Mouse (Mus musculus) lung, embryonic 16.5 days (tissue): ENCODE data around the gene Olfr1406. TPM values are rescaled to one million over a fixed set of nuclear protein-coding genes. Genes with fewer than 3 reads are reported as not detected.
"Not testable (repeated sequence)": the region's sequence is repeated elsewhere in the genome, so short reads cannot be mapped to it uniquely, and the experiment has no call there.

Experiments used
- ATAC-seq: fragments of 200-750 bp; cut with Nextera tagmentation; 2 replicates; pipeline ENCODE4 v1.8.0; 2017; ENCODE audit warnings: low read depth, mild to moderate bottlenecking, moderate library complexity
- H3K27ac ChIP-seq: fragments of 300-500 bp; sonication (generic); 2 replicates; pipeline ENCODE4 v1.5.1; 2014; ENCODE audit warnings: mild to moderate bottlenecking, control low read depth, low read length
- H3K27me3 ChIP-seq: fragments of 300-500 bp; sonication (generic); 2 replicates; pipeline ENCODE4 v1.6.1; 2014; ENCODE audit warnings: low read depth, low read length, mixed read lengths; ENCODE audit not compliant: control insufficient read depth, insufficient read depth
- H3K36me3 ChIP-seq: fragments of 300-500 bp; sonication (generic); 2 replicates; pipeline ENCODE4 v1.6.1; 2014; ENCODE audit warnings: low read length; ENCODE audit not compliant: control insufficient read depth, insufficient read depth
- H3K4me1 ChIP-seq: fragments of 300-500 bp; sonication (generic); replicated peaks from 2 replicates; pipeline ENCODE4 v1.6.1; 2014; ENCODE audit warnings: low read length, mixed read lengths; ENCODE audit not compliant: control insufficient read depth, insufficient read depth
- H3K4me2 ChIP-seq: fragments of 300-500 bp; sonication (generic); 2 replicates; pipeline ENCODE4 v1.6.1; 2014; ENCODE audit warnings: low read depth, low read length, control low read depth
- H3K4me3 ChIP-seq: fragments of 300-500 bp; sonication (generic); 2 replicates; pipeline ENCODE4 v1.5.1; 2014; ENCODE audit warnings: mild to moderate bottlenecking, low read length, control low read depth
- H3K9ac ChIP-seq: fragments of 300-500 bp; sonication (generic); 2 replicates; pipeline ENCODE4 v1.6.1; 2014; ENCODE audit warnings: low read length, control low read depth
- H3K9me3 ChIP-seq: fragments of 300-500 bp; sonication (generic); 2 replicates; pipeline ENCODE4 v1.6.1; 2016; ENCODE audit warnings: low read length; ENCODE audit not compliant: control insufficient read depth
- whole genome bisulfite sequencing: fragments of 180-500 bp; shearing (Covaris S2); extraction: QIAGEN DNeasy Blood & Tissue Kit; methylation state at CpG from one replicate; pipeline ENCODE4 v1.1.7; 2014; 5-methylcytosine and 5-hydroxymethylcytosine counted together
- polyA plus RNA-seq: library from polyadenylated mRNA; unstranded; fragments of >200 nt; fragmentation: Nextera tagmentation; extraction: Ambion mirVana; gene quantifications from 2 replicates; pipeline ENCODE4 v1.2.1, GENCODE M21; 2015

Gene Olfr1406
- polyA plus RNA-seq: not detected in 2 replicates

DNA sequence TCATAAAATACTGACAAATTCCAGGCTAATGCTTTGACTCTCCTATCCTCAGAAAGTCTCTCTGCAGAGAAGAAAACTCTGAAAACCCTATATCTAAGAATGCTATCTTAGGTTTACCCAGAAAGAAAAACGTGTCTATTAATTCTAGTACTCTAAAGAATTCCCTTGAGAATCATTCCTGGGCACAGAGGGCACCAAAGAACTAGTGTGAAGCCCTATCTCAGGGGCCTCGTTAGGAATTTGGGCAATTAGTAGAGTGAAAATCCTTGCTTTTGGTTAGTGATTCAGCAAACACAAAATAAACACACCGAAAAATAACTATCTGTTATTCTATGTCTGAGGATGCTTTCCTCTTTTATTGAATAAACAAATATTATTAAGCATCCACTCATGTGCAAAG lies at the start of gene Olfr1406:
TSS of gene Olfr1406 (minus strand) at position 101 of the 400 bp plus-strand sequence.
- no peak within 1 kb of the TSS for H3K4me3 ChIP-seq
- WGBS: 59% methylated on average over 3 of the region's 3 CpGs

DNA sequence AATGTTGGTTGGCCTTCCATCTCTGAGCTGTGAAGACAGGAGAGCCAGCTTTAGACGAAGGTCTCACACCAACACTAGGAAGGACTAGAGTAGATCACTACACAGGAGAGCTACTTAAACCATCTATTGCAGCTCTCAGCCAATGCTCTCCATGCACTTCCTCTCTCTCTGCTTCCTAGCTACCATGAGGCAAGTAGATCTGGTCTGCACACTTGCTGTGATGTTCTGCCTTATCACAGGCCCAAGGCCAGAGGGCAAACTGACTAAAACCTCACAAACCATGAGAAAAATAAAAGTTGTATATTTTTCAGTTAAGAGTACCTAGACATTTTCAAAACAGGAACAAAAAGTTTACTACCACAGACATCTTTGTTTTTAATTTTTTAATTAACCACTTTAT lies 46.6 kb upstream of the Olfr1406 start:
- H3K4me3 ChIP-seq, H3K27ac ChIP-seq, H3K36me3 ChIP-seq, H3K27me3 ChIP-seq, H3K4me1 ChIP-seq, H3K9ac ChIP-seq, ATAC-seq, H3K9me3 ChIP-seq, H3K4me2 ChIP-seq: not testable (repeated sequence)
- WGBS: 73% methylated on average over 1 of the region's 1 CpGs

More for the DNA sequence above, at the start of gene Olfr1406:
- Histone ChIP-seq H3K4me2 (no peak within 1 kb of the TSS), H3K36me3 (no peaks in the 10 kb centered on the region), H3K27ac (no peak within 1 kb of the TSS), H3K9me3 (no peaks in the 10 kb centered on the region), H3K27me3 (no peaks in the 10 kb centered on the region), H3K9ac (no peak within 1 kb of the TSS), H3K4me1 (no peaks in the 10 kb centered on the region)
- ATAC-seq: no peak

DNA sequence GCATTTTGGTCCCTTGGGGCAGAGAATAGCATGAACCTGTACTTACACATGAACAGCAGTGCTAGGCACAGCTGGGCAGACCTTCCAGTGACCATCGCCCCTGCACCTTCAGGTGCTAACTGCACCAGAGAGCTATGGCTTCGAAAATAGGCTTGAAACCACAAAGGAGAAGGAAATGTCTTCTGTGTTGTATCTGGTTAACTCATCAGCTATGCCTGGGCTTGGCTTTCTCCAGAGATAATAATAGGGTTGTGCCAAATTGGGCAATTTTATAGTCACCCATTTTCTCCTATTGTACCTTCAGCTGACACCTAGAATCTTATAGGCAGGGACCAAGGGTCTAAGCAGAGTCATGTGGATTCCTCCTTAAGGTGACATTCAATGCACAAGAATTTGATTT lies 36.6 kb upstream of the Olfr1406 start, which contains the start of gene Fcer1a:
TSS of gene Fcer1a (minus strand) at position 134 of the 400 bp plus-strand sequence.
- Histone ChIP-seq H3K4me2 (no peak within 1 kb of the TSS), H3K27ac (no peak within 1 kb of the TSS), H3K4me1 (no peaks in the 10 kb centered on the region), H3K36me3 (no peaks in the 10 kb centered on the region), H3K4me3 (no peak within 1 kb of the TSS), H3K9me3 (no peaks in the 10 kb centered on the region), H3K27me3 (no peaks in the 10 kb centered on the region), H3K9ac (no peak within 1 kb of the TSS)
- no peak for ATAC-seq
- WGBS: 64% methylated on average over 2 of the region's 2 CpGs

GRCm38 (mm10) chr1:173216481-173216880 lies 26.0 kb upstream of the Olfr1406 start:
- no peak overlapping the region for H3K27ac ChIP-seq
- no peak overlapping the region for H3K4me3 ChIP-seq
- ATAC-seq: no peak
- no peaks in the 10 kb centered on the region for H3K36me3 ChIP-seq
- H3K4me2 ChIP-seq: no peak overlapping the region
- no peaks in the 10 kb centered on the region for H3K9me3 ChIP-seq
- H3K4me1 ChIP-seq: no peaks in the 10 kb centered on the region
- WGBS: 82% methylated on average over 3 of the region's 3 CpGs
- no peaks in the 10 kb centered on the region for H3K27me3 ChIP-seq
- no peak overlapping the region for H3K9ac ChIP-seq

- ATAC-seq: no peak
- no peak within 1 kb of the TSS for H3K9ac ChIP-seq
- H3K4me1 ChIP-seq: no peaks in the 10 kb centered on the region
- H3K27ac ChIP-seq: no peak within 1 kb of the TSS
- H3K36me3 ChIP-seq: no peaks in the 10 kb centered on the region
- no peaks in the 10 kb centered on the region for H3K27me3 ChIP-seq
- no peak within 1 kb of the TSS for H3K4me3 ChIP-seq
- no peak within 1 kb of the TSS for H3K4me2 ChIP-seq
- WGBS: 64% methylated on average over 5 of the region's 5 CpGs
- H3K9me3 ChIP-seq: no peaks in the 10 kb centered on the region
These were observed 21.7 kb upstream of the Olfr1406 start, which contains the start of gene Olfr1404 for GRCm38 (mm10) chr1:173212092-173212491. Gene Olfr1404 (plus strand): TSS chr1:173212392.

DNA sequence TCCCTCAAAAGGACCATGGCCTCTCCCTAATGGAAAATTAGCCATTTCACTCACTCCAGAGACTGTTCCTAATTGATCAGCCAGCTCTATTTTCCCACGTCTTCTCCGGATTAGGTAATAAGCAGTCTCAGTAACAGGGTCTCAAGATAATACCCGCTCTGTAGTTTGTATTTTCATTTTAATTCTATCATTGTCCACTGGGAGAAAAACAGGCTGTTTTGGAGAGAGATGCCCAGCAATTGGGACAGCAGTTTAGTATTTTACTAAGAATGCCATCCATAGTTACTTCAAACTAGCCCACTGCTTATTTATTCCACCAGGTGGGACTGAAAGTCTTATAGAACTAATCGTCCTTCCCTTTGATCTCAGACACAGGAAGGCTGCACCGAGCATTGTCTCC lies 7.1 kb upstream of the Olfr1406 start, which contains the start of gene Olfr218:
TSS of gene Olfr218 (plus strand) at position 301 of the 400 bp plus-strand sequence.
- WGBS: 67% methylated on average over 5 of the region's 5 CpGs

DNA sequence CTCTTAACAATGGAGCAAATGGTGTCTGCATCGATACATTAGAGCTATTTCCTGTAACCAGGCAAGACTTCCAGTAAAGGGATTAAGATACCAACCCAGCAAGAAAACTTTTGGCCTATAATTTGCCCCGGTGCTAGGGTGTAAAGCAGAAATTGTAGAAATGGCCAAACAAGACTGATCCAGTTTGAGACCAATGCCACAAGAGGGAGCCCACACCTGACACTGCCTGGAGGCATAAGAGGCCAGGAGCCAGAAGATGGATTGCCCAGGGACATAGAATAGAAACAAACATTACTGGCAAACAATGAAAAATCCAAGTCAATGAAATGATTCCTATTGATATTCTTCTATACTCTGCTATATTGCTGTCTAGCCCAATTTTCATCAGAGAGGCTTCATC lies 5.9 kb upstream of the Olfr1406 start:
- H3K9ac ChIP-seq: no peak overlapping the region
- ATAC-seq: no peak
- H3K4me2 ChIP-seq: no peak overlapping the region
- no peaks in the 10 kb centered on the region for H3K9me3 ChIP-seq
- no peaks in the 10 kb centered on the region for H3K27me3 ChIP-seq
- H3K4me3 ChIP-seq: no peak overlapping the region
- no peaks in the 10 kb centered on the region for H3K36me3 ChIP-seq
- WGBS: 83% methylated on average over 2 of the region's 2 CpGs
- no peak overlapping the region for H3K27ac ChIP-seq
- no peaks in the 10 kb centered on the region for H3K4me1 ChIP-seq

More for the DNA sequence above, 7.1 kb upstream of the Olfr1406 start, which contains the start of gene Olfr218:
- no peak for ATAC-seq
- Histone ChIP-seq H3K9ac (no peak within 1 kb of the TSS), H3K4me1 (no peaks in the 10 kb centered on the region), H3K4me3 (no peak within 1 kb of the TSS), H3K36me3 (no peaks in the 10 kb centered on the region), H3K27ac (no peak within 1 kb of the TSS), H3K4me2 (no peak within 1 kb of the TSS), H3K27me3 (no peaks in the 10 kb centered on the region), H3K9me3 (no peaks in the 10 kb centered on the region)

- no peaks in the 10 kb centered on the region for H3K9me3 ChIP-seq
- no peak overlapping the region for H3K4me3 ChIP-seq
- H3K4me2 ChIP-seq: no peak overlapping the region
- no peak for ATAC-seq
- H3K27ac ChIP-seq: no peak overlapping the region
- no peaks in the 10 kb centered on the region for H3K4me1 ChIP-seq
- no peaks in the 10 kb centered on the region for H3K27me3 ChIP-seq
- H3K9ac ChIP-seq: no peak overlapping the region
- H3K36me3 ChIP-seq: no peaks in the 10 kb centered on the region
- 53% methylated on average over 3 of the region's 3 CpGs for WGBS
These were observed 1.6 kb upstream of the Olfr1406 start for GRCm38 (mm10) chr1:173192059-173192458.

GRCm38 (mm10) chr1:173174154-173174842 lies 16.1 kb downstream of the Olfr1406 start:
- H3K9ac ChIP-seq: no peak overlapping the region
- no peak overlapping the region for H3K4me3 ChIP-seq
- H3K27ac ChIP-seq: no peak overlapping the region
- no peaks in the 10 kb centered on the region for H3K4me1 ChIP-seq
- H3K27me3 ChIP-seq: no peaks in the 10 kb centered on the region
- no peak overlapping the region for H3K4me2 ChIP-seq
- H3K36me3 ChIP-seq: no peaks in the 10 kb centered on the region
- no peaks in the 10 kb centered on the region for H3K9me3 ChIP-seq
- ATAC-seq: no peak
